Mouse (Mus musculus): Measurements from ENCODE around the gene Mrpl52. TPM values are rescaled to one million over a fixed set of nuclear protein-coding genes. Genes with fewer than 3 reads are reported as not detected.

Gene Mrpl52
- polyA plus RNA-seq, 1 experiment from 2014 or later = 255 TPM

GRCm38 (mm10) chr14:54394309-54394708 is 32.4 kb upstream of the Mrpl52 start:
- Histone ChIP-seq H3K27me3 (no peaks in the 10 kb centered on the region), H3K4me3 (no peak overlapping the region), H3K4me1 (no peaks in the 10 kb centered on the region), H3K4me2 (replicated peaks) (no peak overlapping the region), H3K9me3 (replicated peaks) (no peaks in the 10 kb centered on the region), H3K9ac (no peak overlapping the region), H3K27ac (no peak overlapping the region), H3K36me3 (no peaks in the 10 kb centered on the region)
- no peak for ATAC-seq (ENCODE audit: low FRiP score)

GRCm38 (mm10) chr14:54396685-54397084 is 30.0 kb upstream of the Mrpl52 start:
- ATAC-seq (ENCODE audit: low FRiP score) = no peak
- WGBS = 87% methylated on average over 7 of the region's 7 CpGs
- Histone ChIP-seq H3K27me3 (no peaks in the 10 kb centered on the region), H3K9ac (no peak overlapping the region), H3K4me1 (no peaks in the 10 kb centered on the region), H3K4me3 (no peak overlapping the region), H3K9me3 (replicated peaks) (no peaks in the 10 kb centered on the region), H3K27ac (no peak overlapping the region), H3K36me3 (no peaks in the 10 kb centered on the region), H3K4me2 (replicated peaks) (no peak overlapping the region)

GRCm38 (mm10) chr14:54397872-54398527 is 28.7 kb upstream of the Mrpl52 start:
- no peak overlapping the region for H3K4me3 ChIP-seq
- H3K9ac ChIP-seq = no peak overlapping the region
- no peaks in the 10 kb centered on the region for H3K9me3 ChIP-seq (replicated peaks)
- H3K27ac ChIP-seq = no peak overlapping the region
- H3K4me2 ChIP-seq (replicated peaks) = no peak overlapping the region
- H3K27me3 ChIP-seq = no peaks in the 10 kb centered on the region
- ATAC-seq (ENCODE audit: low FRiP score) = no peak
- H3K4me1 ChIP-seq = no peaks in the 10 kb centered on the region
- H3K36me3 ChIP-seq = no peaks in the 10 kb centered on the region
- WGBS = 76% methylated on average over 7 of the region's 7 CpGs

- Histone ChIP-seq H3K4me2 (replicated peaks) (no peak overlapping the region), H3K36me3 (no peaks in the 10 kb centered on the region), H3K4me3 (no peak overlapping the region), H3K4me1 (no peaks in the 10 kb centered on the region), H3K9ac (no peak overlapping the region), H3K9me3 (replicated peaks) (no peaks in the 10 kb centered on the region), H3K27me3 (no peaks in the 10 kb centered on the region), H3K27ac (no peak overlapping the region)
- WGBS = 73% methylated on average over 7 of the region's 7 CpGs
- ATAC-seq (ENCODE audit: low FRiP score) = no peak
Observed at GRCm38 (mm10) chr14:54398528-54398916, 28.2 kb upstream of the Mrpl52 start.

GRCm38 (mm10) chr14:54398921-54399382 is 27.8 kb upstream of the Mrpl52 start:
- H3K27me3 ChIP-seq = no peaks in the 10 kb centered on the region
- 56% methylated on average over 8 of the region's 8 CpGs for WGBS

GRCm38 (mm10) chr14:54401723-54402122 is 25.0 kb upstream of the Mrpl52 start:
- no peak for ATAC-seq (ENCODE audit: low FRiP score)
- no peaks in the 10 kb centered on the region for H3K36me3 ChIP-seq
- no peak overlapping the region for H3K27ac ChIP-seq
- H3K9ac ChIP-seq = no peak overlapping the region
- H3K9me3 ChIP-seq (replicated peaks) = no peaks in the 10 kb centered on the region
- H3K4me1 ChIP-seq = no peaks in the 10 kb centered on the region
- no peak overlapping the region for H3K4me2 ChIP-seq (replicated peaks)
- 82% methylated on average over 3 of the region's 3 CpGs for WGBS
- no peaks in the 10 kb centered on the region for H3K27me3 ChIP-seq
- H3K4me3 ChIP-seq = no peak overlapping the region

More at GRCm38 (mm10) chr14:54398921-54399382, 27.8 kb upstream of the Mrpl52 start:
- no peaks in the 10 kb centered on the region for H3K9me3 ChIP-seq (replicated peaks)
- no peak overlapping the region for H3K27ac ChIP-seq
- no peak overlapping the region for H3K9ac ChIP-seq
- H3K4me1 ChIP-seq = no peaks in the 10 kb centered on the region
- no peak overlapping the region for H3K4me3 ChIP-seq
- no peak for ATAC-seq (ENCODE audit: low FRiP score)
- H3K36me3 ChIP-seq = no peaks in the 10 kb centered on the region
- H3K4me2 ChIP-seq (replicated peaks) = no peak overlapping the region

GRCm38 (mm10) chr14:54408336-54409056 is 18.2 kb upstream of the Mrpl52 start:
- Histone ChIP-seq H3K36me3 (no peaks in the 10 kb centered on the region), H3K4me1 (peaks cover 15% of the 10 kb centered on the region), H3K4me3 (no peak overlapping the region), H3K27me3 (peaks cover 5% of the 10 kb centered on the region; the same call in 1 of the 2 replicates), H3K9ac (no peak overlapping the region), H3K4me2 (replicated peaks) (no peak overlapping the region), H3K9me3 (replicated peaks) (no peaks in the 10 kb centered on the region), H3K27ac (no peak overlapping the region)
- 81% methylated on average over 25 of the region's 25 CpGs for WGBS
- no peak for ATAC-seq (ENCODE audit: low FRiP score)

- Histone ChIP-seq H3K27me3 (peaks cover 12% of the 10 kb centered on the region), H3K36me3 (no peaks in the 10 kb centered on the region), H3K9ac (no peak overlapping the region)
Observed at GRCm38 (mm10) chr14:54409057-54409645, 17.6 kb upstream of the Mrpl52 start.

GRCm38 (mm10) chr14:54409980-54410810 is 16.5 kb upstream of the Mrpl52 start:
- no peak for ATAC-seq (ENCODE audit: low FRiP score)
- no peaks in the 10 kb centered on the region for H3K36me3 ChIP-seq
- no peak overlapping the region; the same call in 1 of the 2 replicates for H3K4me2 ChIP-seq (replicated peaks)
- H3K27ac ChIP-seq = peak overlapping the region; percentile 40; the same call in 1 of the 2 replicates
- no peak overlapping the region for H3K4me3 ChIP-seq
- peaks cover 22% of the 10 kb centered on the region for H3K4me1 ChIP-seq
- peak overlapping the region; percentile 35; the same call in 1 of the 2 replicates for H3K9ac ChIP-seq
- peaks cover 22% of the 10 kb centered on the region for H3K27me3 ChIP-seq
- no peaks in the 10 kb centered on the region for H3K9me3 ChIP-seq (replicated peaks)
- WGBS = 42% methylated on average over 17 of the region's 17 CpGs

More at GRCm38 (mm10) chr14:54409057-54409645, 17.6 kb upstream of the Mrpl52 start:
- H3K27ac ChIP-seq = no peak overlapping the region
- no peak overlapping the region for H3K4me3 ChIP-seq
- ATAC-seq (ENCODE audit: low FRiP score) = no peak
- no peaks in the 10 kb centered on the region for H3K9me3 ChIP-seq (replicated peaks)
- H3K4me2 ChIP-seq (replicated peaks) = no peak overlapping the region
- 79% methylated on average over 7 of the region's 7 CpGs for WGBS
- peaks cover 21% of the 10 kb centered on the region for H3K4me1 ChIP-seq

- Histone ChIP-seq H3K4me1 (peaks cover 22% of the 10 kb centered on the region), H3K27ac (no peak overlapping the region), H3K9ac (no peak overlapping the region), H3K4me2 (replicated peaks) (no peak overlapping the region), H3K27me3 (peaks cover 37% of the 10 kb centered on the region), H3K4me3 (no peak overlapping the region), H3K9me3 (replicated peaks) (no peaks in the 10 kb centered on the region), H3K36me3 (no peaks in the 10 kb centered on the region)
- WGBS = 33% methylated on average over 9 of the region's 9 CpGs
- no peak for ATAC-seq (ENCODE audit: low FRiP score)
Observed at GRCm38 (mm10) chr14:54412000-54412576, 14.6 kb upstream of the Mrpl52 start.

- no peaks in the 10 kb centered on the region for H3K36me3 ChIP-seq
- no peak for ATAC-seq (ENCODE audit: low FRiP score)
- H3K27ac ChIP-seq = no peak overlapping the region
- peaks cover 28% of the 10 kb centered on the region for H3K4me1 ChIP-seq
- H3K27me3 ChIP-seq = peaks cover 43% of the 10 kb centered on the region
- no peak overlapping the region for H3K4me2 ChIP-seq (replicated peaks)
- WGBS = 48% methylated on average over 2 of the region's 2 CpGs
- no peak overlapping the region for H3K9ac ChIP-seq
- no peaks in the 10 kb centered on the region for H3K9me3 ChIP-seq (replicated peaks)
- H3K4me3 ChIP-seq = no peak overlapping the region
Observed at GRCm38 (mm10) chr14:54412629-54413170, 14.0 kb upstream of the Mrpl52 start.

All from hindbrain, embryonic 12.5 days (tissue).